Mouse (Mus musculus): ENCODE results near the gene Uqcc2.

The Uqcc2 gene

DNA sequence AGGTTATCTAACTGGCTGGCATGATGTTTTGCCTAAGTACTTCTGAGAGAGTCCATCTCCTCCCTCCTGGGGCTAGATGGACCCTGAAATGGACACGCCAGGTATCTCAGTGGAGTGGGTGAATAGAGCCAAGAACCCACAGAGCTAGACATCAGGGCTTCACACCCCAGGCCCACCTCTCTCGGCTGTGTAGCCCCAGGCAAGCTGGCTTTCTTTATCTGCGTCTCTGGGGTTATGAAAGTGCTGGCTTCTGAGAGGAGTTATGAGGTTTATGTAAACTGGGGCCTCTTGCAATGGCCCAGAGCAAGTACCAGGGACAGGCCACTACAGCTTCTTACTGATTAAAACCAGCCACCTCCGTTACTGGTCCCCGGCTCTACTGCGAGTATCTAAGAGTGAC, 21.2 kb upstream of the Uqcc2 start:
- no peak for DNase-seq (ENCODE audit: low spot score in 2 of 2)

DNA sequence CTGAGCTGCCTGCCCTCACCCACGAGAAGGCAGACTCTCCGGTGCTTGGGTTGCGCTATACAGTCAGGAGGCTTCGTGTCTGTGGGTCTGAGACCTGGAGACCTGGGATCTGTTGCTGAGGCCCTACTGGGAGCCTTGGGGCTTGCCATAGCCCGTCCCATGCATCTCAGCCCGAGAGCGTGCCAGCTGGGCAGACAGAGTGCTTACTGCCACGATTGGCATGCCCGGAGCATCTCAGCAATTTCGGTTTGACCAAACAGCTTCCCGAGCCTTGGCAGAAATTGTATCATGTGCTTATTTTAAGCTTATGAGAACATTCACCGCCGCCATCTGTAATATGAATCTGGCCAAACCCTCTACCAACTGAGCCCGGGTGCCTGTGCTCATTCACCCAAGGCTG, 20.5 kb upstream of the Uqcc2 start:
- DNase-seq (ENCODE audit: low spot score in 2 of 2): no peak

DNA sequence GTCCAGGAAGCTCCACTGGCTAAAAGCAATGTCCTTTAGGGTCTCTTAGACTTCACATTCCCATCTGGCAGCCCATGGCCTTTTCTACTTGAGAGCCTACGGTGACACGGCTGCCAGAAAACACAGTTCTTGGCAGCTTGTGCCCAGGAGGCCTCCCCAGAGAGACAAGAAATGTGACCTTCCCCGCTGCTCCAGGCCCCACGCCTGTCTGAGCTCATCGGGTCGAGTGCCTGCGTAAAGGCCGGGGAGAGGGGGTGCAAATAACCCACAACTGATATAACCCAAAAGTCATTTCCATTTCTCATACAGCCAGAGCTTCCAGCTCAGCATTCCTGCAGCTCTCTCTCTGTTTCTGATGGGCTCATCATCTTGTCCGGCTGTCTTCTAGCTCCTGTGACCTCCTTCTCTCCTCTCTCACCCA, 20.1 kb upstream of the Uqcc2 start:
- no peak for DNase-seq (ENCODE audit: low spot score in 2 of 2)

DNA sequence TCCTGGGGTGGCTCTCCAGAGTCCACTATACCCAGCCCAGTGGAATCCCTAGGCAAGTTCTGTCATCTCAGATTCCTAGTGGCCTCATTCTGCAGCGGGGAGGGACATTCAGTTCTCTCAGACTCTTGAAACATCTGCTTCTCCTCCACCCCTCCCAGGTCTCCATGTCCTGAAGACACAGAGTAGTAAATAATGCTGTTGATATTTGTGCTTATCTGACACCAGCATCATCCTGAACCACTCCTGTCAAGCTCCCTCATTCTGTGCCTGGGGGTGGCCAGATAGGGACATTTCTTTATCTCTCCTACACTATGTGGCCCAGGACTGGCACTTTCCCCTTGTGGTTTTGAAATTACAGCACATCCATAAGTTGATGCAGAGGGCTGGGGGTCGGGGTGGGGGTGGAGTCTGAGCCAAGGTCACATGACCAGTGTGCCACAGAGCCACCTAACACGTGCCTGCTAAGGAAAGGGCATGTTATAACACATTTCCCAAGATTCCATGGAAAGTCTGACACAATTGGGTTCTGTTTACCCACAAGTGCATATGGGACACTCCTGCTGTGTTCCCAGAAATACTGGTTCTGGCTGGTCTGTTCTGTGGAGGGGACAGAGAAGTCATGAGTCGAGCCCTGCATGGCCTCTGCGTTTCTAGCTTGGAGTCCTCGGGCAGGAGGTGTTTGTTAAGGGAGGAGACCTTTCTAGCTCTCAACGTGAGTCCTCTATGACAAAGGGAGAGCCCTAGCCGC, 19.4 kb upstream of the Uqcc2 start:
- no peak for DNase-seq (ENCODE audit: low spot score in 2 of 2)

DNA sequence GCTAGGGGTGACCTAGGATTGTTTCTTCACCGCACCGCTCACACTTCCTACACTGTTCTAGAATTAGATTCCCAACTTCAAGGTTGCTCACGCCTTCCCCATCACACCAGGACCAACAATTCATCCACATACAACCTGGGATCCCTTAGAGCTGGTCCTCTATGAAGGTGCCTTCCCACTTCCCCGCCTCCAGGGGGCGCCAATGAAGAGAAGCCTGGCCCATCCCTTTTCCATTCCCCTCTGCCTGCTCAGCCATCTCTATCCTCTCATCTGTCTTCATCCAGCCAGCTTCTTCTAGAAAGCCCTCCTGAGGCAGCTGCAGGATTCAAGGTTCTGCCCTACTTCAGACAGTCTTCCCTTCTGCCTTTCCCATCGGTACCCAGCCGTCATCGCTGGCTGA, 17.7 kb upstream of the Uqcc2 start:
- no peak for DNase-seq (ENCODE audit: low spot score in 2 of 2)

DNA sequence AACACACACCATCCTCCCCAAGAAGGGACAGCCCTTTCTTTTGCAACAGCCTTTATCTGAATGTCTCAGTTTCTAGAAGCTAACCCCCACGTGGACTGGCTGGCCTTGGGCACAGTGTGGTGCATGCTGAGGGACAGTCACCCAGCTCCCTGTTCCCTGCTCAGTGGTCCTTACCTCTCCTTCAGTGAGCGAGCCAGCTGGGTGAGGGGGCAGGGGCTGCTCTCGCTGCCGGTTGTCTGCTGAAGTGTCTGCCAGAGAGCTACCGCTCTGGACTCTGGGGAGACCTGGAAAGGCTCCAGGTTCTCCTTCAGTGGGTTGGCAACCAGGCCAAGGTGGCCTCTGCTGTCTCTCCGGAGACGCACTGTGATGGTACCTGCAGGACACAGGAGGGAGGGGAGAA, 17.2 kb upstream of the Uqcc2 start:
- DNase-seq (ENCODE audit: low spot score in 2 of 2): no peak

DNA sequence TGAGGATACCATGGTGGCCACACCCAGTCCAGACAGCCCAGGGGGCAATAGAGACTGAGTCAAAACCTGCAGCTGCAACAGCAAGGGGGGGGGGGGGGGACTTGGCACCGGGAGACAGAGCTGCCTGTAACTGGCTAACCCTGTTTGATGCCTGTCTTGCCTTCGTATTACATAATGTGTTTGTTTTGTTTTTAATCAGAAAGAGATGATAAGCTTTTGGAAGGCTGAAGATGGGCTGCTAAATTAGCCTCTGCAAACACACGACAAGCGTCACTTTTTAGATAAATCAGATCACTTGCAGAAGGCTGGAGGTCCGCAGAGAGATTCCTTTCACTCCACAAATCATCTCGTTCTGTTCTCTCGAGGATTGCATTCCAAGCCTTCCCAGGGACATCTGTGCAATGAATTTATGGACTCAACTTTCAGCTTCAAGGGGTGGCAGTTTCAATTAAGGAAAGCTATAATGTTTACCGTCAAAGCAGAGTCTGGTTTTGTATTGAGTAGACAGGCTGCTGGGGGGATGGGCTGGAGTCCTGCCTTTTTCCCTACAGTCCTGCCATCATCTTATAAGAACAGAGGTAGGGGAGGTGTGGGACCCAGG, 12.7 kb upstream of the Uqcc2 start:
- DNase-seq (ENCODE audit: low spot score in 2 of 2): no peak

DNA sequence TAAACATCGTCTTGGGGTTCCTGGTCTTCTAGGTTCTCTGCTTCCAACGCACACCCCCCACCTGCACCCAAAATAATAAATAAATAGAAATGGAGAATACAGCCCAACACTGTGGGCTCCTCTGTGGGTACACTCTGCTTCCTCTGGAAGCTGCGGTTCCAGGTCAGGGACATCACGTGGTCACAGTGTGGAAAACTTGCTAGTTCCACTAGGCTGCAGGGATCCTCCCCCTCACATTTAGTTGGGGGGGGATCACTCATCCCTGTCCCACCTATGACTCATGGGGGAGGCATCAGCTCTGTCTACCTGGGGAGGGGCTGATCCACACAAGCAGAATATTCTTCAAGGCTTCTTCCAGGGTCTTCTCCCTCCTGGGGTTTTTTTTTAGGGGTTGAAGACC, 10.4 kb upstream of the Uqcc2 start:
- no peak for DNase-seq (ENCODE audit: low spot score in 2 of 2)

DNA sequence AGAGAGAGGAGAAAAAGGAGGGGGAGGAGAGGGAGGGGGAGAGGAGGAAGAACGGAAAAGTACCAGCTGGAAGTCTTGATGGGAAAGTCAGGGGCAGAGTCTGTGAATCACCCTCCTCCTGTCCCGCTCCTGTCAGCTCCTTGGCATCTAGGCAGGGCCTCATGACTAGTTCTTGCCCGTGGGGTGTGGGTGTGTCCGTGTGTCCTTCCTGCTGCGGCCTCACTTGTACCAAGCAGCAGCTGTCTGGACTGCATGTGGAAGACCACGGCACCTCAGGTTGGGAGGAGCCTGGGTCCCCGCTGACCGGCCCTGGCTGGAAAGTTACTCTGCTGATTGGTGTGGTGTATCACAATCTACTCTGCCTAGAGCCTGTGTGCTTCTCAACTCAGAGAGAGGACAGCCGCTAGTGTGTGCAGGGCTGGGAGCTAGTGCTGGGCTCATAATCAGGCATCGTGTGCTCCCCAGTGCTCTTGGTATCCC, 8.3 kb upstream of the Uqcc2 start:
- DNase-seq (ENCODE audit: low spot score in 2 of 2): no peak

DNA sequence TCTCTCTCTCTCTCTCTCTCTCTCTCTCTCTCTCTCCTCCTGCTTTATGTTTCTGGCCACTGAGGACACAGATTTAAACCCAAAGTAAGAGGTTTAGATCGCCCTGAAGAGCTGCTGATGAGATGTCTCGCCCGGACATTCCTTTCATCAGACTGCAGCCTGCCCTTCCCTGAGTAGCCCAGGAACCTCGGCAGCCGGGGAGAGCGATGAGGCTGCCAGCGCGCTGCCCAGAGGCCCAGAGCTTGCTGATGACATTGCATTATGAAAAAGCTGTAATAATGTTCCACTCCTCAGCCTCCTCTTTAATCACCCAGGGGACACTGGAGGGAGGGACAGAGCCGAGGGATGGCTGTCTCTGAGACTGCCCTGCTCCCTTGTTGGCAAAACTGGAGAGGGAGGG, 6.5 kb upstream of the Uqcc2 start:
- no peak for DNase-seq (ENCODE audit: low spot score in 2 of 2)

DNA sequence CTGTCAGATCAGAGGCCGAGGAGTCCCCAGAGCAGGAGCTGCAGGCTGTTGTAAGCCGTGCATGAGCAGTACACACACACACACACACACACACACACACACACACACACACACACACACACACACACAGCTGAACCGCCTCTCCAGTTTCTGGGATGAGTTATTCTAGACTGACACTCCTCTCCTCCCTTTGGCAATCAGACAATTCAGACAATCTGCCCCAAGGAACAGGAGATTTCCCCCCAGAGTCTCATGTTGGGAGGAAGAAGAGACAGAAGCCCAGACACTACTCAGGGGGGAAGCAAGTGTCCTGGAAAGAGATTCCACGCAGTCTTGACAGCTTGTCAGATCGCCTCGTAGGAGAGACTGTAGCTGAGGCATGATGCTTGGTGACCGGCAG, 5.6 kb upstream of the Uqcc2 start:
- DNase-seq (ENCODE audit: low spot score in 2 of 2): no peak

DNA sequence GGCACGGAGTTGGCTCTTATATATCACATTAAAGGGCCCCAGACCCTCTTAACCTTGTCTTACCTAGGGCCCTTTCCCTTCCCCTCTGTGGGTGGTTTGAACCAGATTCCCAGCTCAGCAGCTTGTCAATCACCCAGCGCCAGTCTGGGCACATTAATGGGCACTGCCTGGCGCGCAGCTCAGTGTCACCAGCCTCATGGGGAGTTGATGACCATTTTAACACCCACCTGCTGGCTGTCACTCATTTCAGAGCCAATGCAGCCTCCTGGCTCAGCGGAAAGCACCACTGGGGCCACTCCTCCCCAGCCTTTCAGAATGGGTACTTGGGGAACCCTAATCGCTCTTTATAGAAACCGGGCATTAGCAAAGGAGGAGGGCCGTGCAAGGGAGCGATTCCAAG, 4.7 kb upstream of the Uqcc2 start:
- DNase-seq (ENCODE audit: low spot score in 2 of 2): no peak

DNA sequence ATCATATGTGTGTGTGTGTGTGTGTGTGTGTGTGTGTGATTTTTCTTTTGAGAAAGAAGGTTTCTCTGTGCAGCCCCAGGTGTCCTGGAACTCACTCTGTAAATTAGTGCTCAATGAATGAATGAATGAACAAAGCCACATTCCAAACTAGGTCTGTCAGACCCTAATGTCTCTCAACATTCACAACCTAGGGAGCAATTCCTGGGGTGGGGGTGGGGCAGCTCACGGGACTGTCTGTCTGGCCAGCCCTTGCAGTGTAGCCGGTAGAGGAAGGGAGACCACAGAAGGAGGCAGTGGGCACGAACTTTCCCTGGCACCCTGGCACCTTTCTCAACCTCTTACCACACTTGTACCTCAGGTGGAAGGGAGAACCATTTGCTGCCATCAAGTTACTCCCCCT, 999 bp upstream of the Uqcc2 start:
- no peak for DNase-seq (ENCODE audit: low spot score in 2 of 2)

DNA sequence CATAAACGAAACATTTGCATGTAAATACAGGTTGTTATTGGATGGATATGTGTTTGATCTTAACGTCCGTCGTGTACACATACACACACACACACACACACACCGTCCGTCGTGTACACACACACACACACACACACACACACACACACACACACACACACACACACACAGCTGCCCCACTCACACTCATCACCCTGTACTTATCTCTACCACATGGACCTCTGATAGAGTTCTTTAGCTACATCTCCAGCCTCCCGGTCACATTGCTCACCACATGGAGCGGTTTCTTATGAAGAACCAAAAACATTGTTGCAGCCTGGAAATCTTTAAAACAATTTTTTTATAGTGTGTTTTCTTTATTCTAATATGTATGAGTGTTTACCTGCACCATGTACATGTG, 471 bp upstream of the Uqcc2 start:
- no peak for DNase-seq (ENCODE audit: low spot score in 2 of 2)

DNA sequence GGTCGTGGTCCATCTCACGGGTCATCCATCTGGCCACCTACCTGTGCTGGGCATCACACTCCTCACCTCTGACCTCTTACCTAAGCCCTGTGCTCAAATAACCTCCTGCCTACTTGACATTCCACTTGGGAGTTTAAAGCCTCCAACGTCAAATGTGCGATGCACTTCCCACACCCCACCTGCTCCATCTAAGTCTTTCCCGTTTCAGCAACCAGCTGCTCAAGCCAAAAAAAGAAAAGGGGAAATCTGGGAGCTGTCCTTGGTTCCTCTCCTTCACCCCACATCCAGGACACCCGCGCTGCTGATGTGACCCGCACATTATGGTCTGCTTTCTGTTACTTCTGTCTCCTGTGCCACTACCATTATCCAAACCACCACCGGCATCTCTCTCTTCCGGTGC, 1.5 kb downstream of the Uqcc2 start:
- no peak for DNase-seq (ENCODE audit: low spot score in 2 of 2)

DNA sequence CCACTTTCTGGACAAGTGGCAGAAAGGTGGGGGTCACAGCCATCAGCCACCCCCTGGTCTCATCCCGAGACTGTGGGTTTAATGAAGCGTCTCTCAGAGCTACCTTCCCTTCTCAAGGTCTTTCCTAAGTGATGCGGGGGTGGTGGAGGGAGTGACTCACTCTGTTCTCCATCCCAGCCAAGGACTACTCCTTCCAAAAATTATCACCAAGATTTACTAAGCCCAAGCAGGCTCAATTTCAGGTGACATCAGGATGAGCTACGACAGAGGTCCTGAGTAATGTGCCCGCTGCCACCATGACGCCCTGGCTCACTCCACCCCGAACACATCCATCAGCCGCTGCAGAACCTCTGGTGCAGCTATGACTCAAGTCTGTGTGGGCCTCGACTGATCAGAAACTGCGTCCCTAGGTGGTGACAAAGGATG, 2.5 kb downstream of the Uqcc2 start:
- peak in 1 of 2 experiments; percentile 65 for DNase-seq (ENCODE audit: low spot score in 2 of 2)

DNA sequence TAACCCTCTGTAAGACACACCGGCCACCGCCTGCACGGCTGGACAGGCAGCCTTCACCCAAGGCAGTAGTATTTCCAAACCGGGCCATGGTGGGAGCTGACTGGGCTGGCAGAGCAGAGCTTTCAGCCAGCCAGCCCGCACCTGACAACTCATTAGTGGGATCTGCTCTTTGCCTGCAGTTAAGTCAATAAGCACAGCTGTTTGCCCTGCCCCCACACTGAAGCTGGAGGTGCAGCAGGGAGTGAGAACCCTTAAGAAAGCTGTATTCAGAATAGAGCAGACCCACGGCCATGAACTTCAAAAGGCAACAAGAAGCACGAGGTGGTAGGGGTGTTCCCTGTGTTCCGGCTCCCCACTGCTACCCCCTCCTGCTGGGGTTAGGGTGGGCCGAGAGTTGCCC, 3.5 kb downstream of the Uqcc2 start:
- no peak for DNase-seq (ENCODE audit: low spot score in 2 of 2)

DNA sequence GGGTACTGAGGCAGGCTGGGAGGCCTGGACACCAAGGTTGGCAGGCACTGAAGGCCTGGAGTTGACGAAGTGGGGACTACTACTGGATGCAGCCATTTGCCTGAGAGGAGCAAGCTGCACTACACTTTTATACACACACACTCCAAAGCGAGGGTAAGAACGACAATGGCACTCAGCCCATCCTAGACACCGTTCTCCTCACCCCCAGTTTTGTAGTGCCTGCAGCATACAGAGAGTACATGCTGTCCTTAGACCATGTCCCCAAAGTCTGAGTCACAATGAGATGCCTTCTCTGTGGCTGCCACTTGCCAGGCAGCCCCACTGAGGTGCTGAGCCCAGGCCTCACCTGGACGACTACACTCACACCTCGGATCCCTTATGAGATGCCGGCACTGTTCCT, 3.9 kb downstream of the Uqcc2 start:
- DNase-seq (ENCODE audit: low spot score in 2 of 2): no peak

DNA sequence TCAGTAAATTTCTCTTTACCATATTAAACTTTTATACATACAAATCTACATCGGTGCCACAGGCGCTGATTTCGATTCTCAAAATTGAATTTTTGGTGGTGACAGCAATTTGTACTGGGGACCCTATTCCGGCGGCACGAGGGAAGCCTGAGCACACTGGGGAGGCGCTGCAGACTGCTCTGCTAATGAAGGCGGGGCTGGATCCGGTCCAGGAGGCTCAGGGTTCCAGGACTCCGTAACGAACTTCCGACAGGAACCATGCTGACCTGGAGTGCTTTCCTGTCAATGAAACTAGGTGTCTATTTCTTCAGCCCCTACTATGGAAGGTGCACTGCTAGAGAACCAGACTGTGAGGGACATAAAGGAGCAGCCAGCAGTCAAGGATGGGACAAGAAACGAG, 4.4 kb downstream of the Uqcc2 start:
- DNase-seq (ENCODE audit: low spot score in 2 of 2): no peak

DNA sequence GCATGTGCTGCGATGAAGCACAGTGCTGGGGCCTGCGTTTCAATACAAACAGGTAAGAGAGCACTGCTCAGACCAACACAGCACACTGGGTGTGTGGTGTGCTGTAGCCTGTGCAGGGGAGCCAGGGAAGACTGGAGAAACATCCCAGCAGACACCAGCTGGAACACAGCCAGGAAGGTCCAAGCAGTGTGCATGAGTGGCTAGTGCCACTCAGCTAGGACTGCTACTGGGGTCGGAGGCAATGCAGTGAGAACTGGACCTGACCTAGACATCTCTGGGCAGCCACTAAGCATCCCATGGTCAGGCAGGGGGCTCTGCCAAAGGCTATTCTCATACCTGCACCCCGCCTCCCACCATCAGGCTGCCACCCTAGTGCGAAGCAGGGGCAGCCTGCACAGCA, 5.5 kb downstream of the Uqcc2 start:
- DNase-seq (ENCODE audit: low spot score in 2 of 2): no peak

DNA sequence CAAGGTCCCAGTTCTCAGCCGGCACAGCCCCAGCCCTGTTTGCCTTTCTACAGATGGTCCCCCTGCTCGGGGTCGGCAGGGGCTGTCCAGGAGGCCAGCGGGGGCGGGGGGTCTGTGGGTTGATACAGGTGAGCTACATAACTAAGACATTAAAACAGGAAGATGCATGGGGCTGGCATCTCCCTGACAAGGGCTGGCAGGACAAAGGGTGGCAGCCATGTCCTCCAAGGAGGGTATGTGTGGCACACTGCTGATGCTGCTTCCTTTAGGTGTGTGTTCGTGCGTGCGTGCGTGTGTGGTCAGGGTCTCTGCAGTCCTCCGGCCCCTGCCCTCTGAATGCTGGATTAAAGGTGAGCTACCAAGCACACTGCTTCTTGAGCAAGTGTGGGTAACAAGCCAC, 6.7 kb downstream of the Uqcc2 start:
- no peak for DNase-seq (ENCODE audit: low spot score in 2 of 2)

DNA sequence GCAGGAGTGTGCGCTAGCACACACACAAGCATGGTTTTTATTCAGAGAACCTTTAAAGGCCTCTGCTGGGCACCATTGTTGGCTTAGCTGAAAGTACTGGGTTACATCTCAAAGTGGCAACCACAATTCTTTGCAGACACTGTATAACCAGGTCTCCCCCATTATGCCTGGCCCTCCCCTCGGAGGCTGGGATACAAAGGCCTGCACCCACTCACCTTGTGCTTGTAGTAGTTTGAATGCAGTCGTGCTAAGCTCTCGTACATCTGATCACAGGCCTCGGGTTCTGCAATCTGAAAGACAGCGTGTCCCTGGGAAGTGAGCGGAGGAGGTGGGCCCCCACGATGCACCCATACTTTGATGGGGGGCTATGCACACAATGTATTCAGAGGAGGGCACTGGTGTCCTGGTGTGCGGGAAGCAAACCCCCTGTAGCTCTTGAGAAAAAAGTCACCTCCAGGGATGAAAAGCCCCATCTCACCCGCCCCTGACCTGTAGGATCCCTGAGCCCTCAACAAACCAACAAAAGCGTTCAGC, 8.0 kb downstream of the Uqcc2 start:
- no peak for DNase-seq (ENCODE audit: low spot score in 2 of 2)

DNA sequence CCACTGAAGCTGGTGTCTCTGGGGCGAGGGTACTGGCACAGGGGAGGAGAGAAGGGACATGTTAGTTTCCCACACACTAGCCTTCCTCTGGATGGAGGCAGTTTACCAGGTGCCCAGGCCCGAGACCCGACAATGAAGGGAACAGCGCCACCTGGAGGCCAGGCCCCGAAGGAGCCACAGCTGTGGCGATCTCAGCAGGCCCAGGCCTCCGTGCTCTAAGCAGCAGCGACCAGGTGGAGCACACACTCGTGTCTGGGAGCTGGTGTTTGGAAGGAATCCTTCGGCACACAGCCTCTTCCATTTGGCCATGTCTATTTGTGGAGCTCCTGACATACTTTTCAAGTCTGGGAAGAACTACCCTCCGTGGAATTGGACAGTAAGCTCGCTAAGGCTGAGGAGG, 8.5 kb downstream of the Uqcc2 start:
- peak; percentile 79 to 83 for DNase-seq (ENCODE audit: low spot score in 2 of 2)

Data from frontal cortex, postnatal 36 days (tissue).